Mouse (Mus musculus) forebrain, embryonic 13.5 days (tissue): ENCODE data around the gene Atg16l2. TPM values are rescaled to one million over a fixed set of nuclear protein-coding genes. Genes with fewer than 3 reads are reported as not detected.

Experiments used
- ATAC-seq: fragments of 200-750 bp; cut with Nextera tagmentation; 2 replicates; pipeline ENCODE4 v1.8.0; 2017
- H3K27ac ChIP-seq: fragments of 300-500 bp; sonication (generic); 2 replicates; pipeline ENCODE4 v1.5.1; 2015; ENCODE audit warnings: inconsistent platforms, mild to moderate bottlenecking, moderate library complexity
- H3K27me3 ChIP-seq: fragments of 300-500 bp; sonication (generic); 2 replicates; pipeline ENCODE4 v1.6.1; 2015; ENCODE audit warnings: mild to moderate bottlenecking, inconsistent platforms
- H3K36me3 ChIP-seq: fragments of 300-500 bp; sonication (generic); 2 replicates; pipeline ENCODE4 v1.6.1; 2015; ENCODE audit warnings: mild to moderate bottlenecking, inconsistent platforms; ENCODE audit not compliant: poor library complexity, severe bottlenecking
- H3K4me1 ChIP-seq: fragments of 300-500 bp; sonication (generic); 2 replicates; pipeline ENCODE4 v1.6.1; 2015; ENCODE audit warnings: inconsistent platforms
- H3K4me2 ChIP-seq: fragments of 300-500 bp; sonication (generic); 2 replicates; pipeline ENCODE4 v1.6.1; 2015; ENCODE audit warnings: inconsistent platforms, mild to moderate bottlenecking, moderate library complexity
- H3K4me3 ChIP-seq: fragments of 300-500 bp; sonication (generic); 2 replicates; pipeline ENCODE4 v1.5.1; 2015; ENCODE audit warnings: mild to moderate bottlenecking, inconsistent platforms
- H3K9ac ChIP-seq: fragments of 300-500 bp; sonication (generic); 2 replicates; pipeline ENCODE4 v1.6.1; 2015; ENCODE audit warnings: mild to moderate bottlenecking, inconsistent platforms
- H3K9me3 ChIP-seq: fragments of 300-500 bp; sonication (generic); replicated peaks from 2 replicates; pipeline ENCODE4 v1.6.1; 2016; ENCODE audit warnings: inconsistent platforms
- WGBS: fragments of 180-500 bp; shearing (Covaris S2); methylation state at CpG from one replicate; pipeline ENCODE4 v1.1.7; 2015; 5-methylcytosine and 5-hydroxymethylcytosine counted together
- polyA plus RNA-seq: library from polyadenylated mRNA; unstranded; fragments of >200 nt; fragmentation: Nextera tagmentation; extraction: Ambion mirVana; gene quantifications from 2 replicates; pipeline ENCODE4 v1.2.1, GENCODE M21; 2015

The Atg16l2 gene
- polyA plus RNA-seq, 1 experiment from 2014 or later: 14.4 TPM

GRCm38 (mm10) chr7:101319796-101320195 lies 17.7 kb upstream of the Atg16l2 start:
- no peak for ATAC-seq
- Histone ChIP-seq H3K27ac (no peak overlapping the region), H3K27me3 (peaks cover 38% of the 10 kb centered on the region), H3K4me2 (no peak overlapping the region), H3K4me1 (peaks cover 6% of the 10 kb centered on the region), H3K4me3 (no peak overlapping the region), H3K9ac (no peak overlapping the region), H3K36me3 (no peaks in the 10 kb centered on the region), H3K9me3 (no peaks in the 10 kb centered on the region)
- WGBS: 77% methylated on average over 1 of the region's 1 CpGs

- H3K4me2 ChIP-seq: no peak overlapping the region
- peaks cover 6% of the 10 kb centered on the region for H3K4me1 ChIP-seq
- ATAC-seq: no peak
- no peak overlapping the region for H3K9ac ChIP-seq
- WGBS: 70% methylated on average over 4 of the region's 4 CpGs
- no peak overlapping the region for H3K27ac ChIP-seq
- no peaks in the 10 kb centered on the region for H3K36me3 ChIP-seq
- H3K4me3 ChIP-seq: no peak overlapping the region
- peaks cover 38% of the 10 kb centered on the region for H3K27me3 ChIP-seq
- no peaks in the 10 kb centered on the region for H3K9me3 ChIP-seq
These were observed 16.8 kb upstream of the Atg16l2 start for GRCm38 (mm10) chr7:101318848-101319247.

GRCm38 (mm10) chr7:101317014-101317413 lies 15.0 kb upstream of the Atg16l2 start, which contains the start of gene Stard10:
TSS of gene Stard10 (plus strand) at chr7:101317086.
- peaks cover 31% of the 10 kb centered on the region for H3K27me3 ChIP-seq
- H3K9ac ChIP-seq: no peak within 1 kb of the TSS
- H3K4me2 ChIP-seq: no peak within 1 kb of the TSS
- H3K4me1 ChIP-seq: peaks cover 6% of the 10 kb centered on the region
- no peak for ATAC-seq
- 90% methylated on average over 3 of the region's 3 CpGs for WGBS
- no peaks in the 10 kb centered on the region for H3K9me3 ChIP-seq
- no peak within 1 kb of the TSS for H3K4me3 ChIP-seq
- no peaks in the 10 kb centered on the region for H3K36me3 ChIP-seq
- H3K27ac ChIP-seq: no peak within 1 kb of the TSS

GRCm38 (mm10) chr7:101316591-101317001 lies 14.5 kb upstream of the Atg16l2 start:
- H3K9me3 ChIP-seq: no peaks in the 10 kb centered on the region
- H3K27ac ChIP-seq: no peak overlapping the region
- H3K4me3 ChIP-seq: no peak overlapping the region
- H3K36me3 ChIP-seq: no peaks in the 10 kb centered on the region
- ATAC-seq: no peak
- peaks cover 3% of the 10 kb centered on the region for H3K4me1 ChIP-seq
- no peak overlapping the region for H3K4me2 ChIP-seq
- no peak overlapping the region for H3K9ac ChIP-seq
- peaks cover 27% of the 10 kb centered on the region for H3K27me3 ChIP-seq
- 73% methylated on average over 6 of the region's 6 CpGs for WGBS

- ATAC-seq: no peak
- no peak overlapping the region for H3K9ac ChIP-seq
- no peak overlapping the region for H3K4me3 ChIP-seq
These were observed 13.6 kb upstream of the Atg16l2 start for GRCm38 (mm10) chr7:101315699-101316098.

GRCm38 (mm10) chr7:101314396-101314795 lies 12.3 kb upstream of the Atg16l2 start:
- ATAC-seq: no peak
- WGBS: 62% methylated on average over 5 of the region's 5 CpGs
- no peaks in the 10 kb centered on the region for H3K9me3 ChIP-seq
- no peaks in the 10 kb centered on the region; the same call in 1 of the 2 replicates for H3K4me1 ChIP-seq
- no peak overlapping the region for H3K27ac ChIP-seq
- no peak overlapping the region for H3K4me3 ChIP-seq
- no peak overlapping the region for H3K9ac ChIP-seq
- H3K36me3 ChIP-seq: no peaks in the 10 kb centered on the region
- no peak overlapping the region for H3K4me2 ChIP-seq
- H3K27me3 ChIP-seq: peaks cover 12% of the 10 kb centered on the region

More at GRCm38 (mm10) chr7:101315699-101316098, 13.6 kb upstream of the Atg16l2 start:
- Histone ChIP-seq H3K27ac (no peak overlapping the region), H3K27me3 (peaks cover 23% of the 10 kb centered on the region), H3K36me3 (no peaks in the 10 kb centered on the region), H3K4me1 (no peaks in the 10 kb centered on the region; the same call in 1 of the 2 replicates), H3K4me2 (no peak overlapping the region), H3K9me3 (no peaks in the 10 kb centered on the region)

DNA sequence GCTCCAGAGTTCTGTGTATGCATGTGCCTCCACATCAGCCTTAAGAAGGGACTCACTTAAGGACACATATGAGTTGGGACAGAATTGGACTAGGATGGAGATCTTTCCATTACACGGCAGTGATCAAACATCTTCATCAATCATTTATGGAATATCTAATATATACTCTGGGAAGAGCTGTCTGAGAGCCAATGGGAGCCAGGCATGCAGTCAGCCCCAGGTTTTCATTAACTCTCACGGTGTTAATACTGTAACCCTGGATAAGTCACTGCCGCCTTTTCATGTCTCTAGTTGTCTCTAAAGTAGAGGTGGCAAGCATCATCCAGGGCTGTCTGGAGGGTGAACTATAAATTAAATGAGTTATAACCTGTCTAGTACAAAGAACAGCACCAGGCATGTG lies 11.0 kb upstream of the Atg16l2 start:
- Histone ChIP-seq H3K9ac (no peak overlapping the region), H3K27ac (no peak overlapping the region), H3K4me1 (no peaks in the 10 kb centered on the region; the same call in 1 of the 2 replicates), H3K36me3 (no peaks in the 10 kb centered on the region), H3K9me3 (no peaks in the 10 kb centered on the region), H3K4me3 (no peak overlapping the region), H3K4me2 (no peak overlapping the region), H3K27me3 (0 out of 2 replicates have a peak, but pooled peaks cover 3% of the 10 kb centered on the region)
- no peak for ATAC-seq
- WGBS: 80% methylated on average over 3 of the region's 3 CpGs

DNA sequence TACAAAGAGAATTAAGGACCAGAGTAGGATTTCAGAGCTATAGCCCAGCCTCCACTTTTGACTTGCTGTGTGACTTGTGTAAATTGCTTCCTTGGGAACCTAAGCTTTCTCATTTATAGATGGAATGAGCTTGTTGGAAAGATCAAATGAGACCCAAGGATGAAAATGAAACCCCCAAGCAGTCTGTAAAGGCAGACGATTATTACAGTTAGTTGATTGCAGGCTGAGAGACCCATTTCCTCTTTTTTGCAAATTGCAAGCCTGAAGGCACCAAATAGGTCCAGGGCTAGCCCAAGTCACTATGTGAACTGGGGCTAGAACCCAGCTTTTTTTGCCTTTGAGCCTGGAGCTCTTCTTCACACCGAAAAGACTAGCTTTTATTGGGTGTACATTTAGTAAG lies 9.0 kb upstream of the Atg16l2 start:
- 30% methylated on average over 2 of the region's 2 CpGs for WGBS
- Histone ChIP-seq H3K4me2 (peak overlapping the region; percentile 63), H3K9ac (no peak overlapping the region), H3K4me1 (no peaks in the 10 kb centered on the region; the same call in 1 of the 2 replicates), H3K4me3 (peak overlapping the region; percentile 66), H3K36me3 (no peaks in the 10 kb centered on the region), H3K9me3 (no peaks in the 10 kb centered on the region), H3K27me3 (no peaks in the 10 kb centered on the region), H3K27ac (peak overlapping the region; percentile 31; the same call in 1 of the 2 replicates)
- no peak for ATAC-seq

DNA sequence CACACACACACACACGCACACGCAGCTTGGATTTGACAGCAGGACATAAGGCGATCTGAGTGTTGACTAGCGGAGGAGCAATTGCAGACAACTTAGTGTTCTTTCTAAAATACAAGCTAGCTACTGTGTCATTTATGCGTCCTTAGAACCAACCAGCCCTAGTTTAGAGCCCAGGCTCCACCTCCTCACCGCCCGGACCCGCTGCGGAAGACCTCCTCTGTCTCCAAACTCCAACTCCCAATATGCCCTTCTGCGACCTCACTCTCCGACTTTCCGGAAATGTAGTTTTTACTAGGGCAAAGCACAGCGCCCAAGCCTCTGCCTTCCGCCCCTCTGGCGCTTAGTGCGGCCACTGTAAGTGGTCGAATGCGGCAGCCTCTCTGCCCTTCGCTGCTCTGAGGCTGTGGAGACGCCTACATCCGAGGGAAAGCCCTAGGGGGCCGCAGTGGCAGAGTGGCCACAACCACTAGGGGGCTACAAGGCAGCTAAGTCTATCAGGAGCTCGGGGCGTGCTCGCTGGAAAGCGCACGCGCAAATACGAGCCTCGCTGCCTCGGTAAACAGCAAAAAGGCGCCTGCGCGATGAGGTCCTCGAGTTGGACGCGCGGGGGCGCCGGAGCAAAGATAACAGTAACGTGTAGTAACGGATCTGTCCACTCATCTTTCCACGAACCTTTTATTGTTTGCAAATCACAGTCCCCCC lies 8.4 kb upstream of the Atg16l2 start:
- Histone ChIP-seq H3K9me3 (no peaks in the 10 kb centered on the region), H3K27ac (peak overlapping the region; percentile 73), H3K36me3 (no peaks in the 10 kb centered on the region), H3K27me3 (no peaks in the 10 kb centered on the region), H3K4me3 (peak overlapping the region; percentile 66), H3K4me2 (peak overlapping the region; percentile 63), H3K9ac (peak overlapping the region; percentile 76), H3K4me1 (no peaks in the 10 kb centered on the region; the same call in 1 of the 2 replicates)
- ATAC-seq: peak; percentile 96
- WGBS: under 1% methylated on average over 43 of the region's 43 CpGs

GRCm38 (mm10) chr7:101309985-101310326 lies 7.9 kb upstream of the Atg16l2 start:
- H3K27ac ChIP-seq: no peak overlapping the region
- ATAC-seq: no peak; the same call in 1 of the 2 replicates
- WGBS: 34% methylated on average over 5 of the region's 5 CpGs

DNA sequence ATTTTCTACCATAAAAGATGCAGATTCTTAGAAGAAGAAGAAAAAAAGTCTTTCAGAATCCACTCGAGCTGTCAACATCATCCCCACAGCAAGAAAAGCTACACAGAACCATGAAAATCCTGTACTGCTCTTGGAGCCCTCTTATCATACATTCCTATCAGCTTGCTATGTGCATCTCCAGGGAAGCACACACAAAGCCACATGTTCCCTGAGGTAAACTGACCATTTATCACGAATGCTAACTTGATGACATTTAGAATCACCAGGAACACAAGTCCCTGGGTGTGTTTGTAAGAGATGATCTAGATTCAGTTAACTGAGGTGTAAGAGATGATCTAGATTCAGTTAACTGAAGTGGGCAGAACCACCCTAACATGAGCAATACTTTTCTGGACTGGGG lies 4.8 kb upstream of the Atg16l2 start:
- H3K4me3 ChIP-seq: no peak overlapping the region
- no peak overlapping the region for H3K9ac ChIP-seq
- peaks cover 8% of the 10 kb centered on the region for H3K4me1 ChIP-seq
- no peaks in the 10 kb centered on the region for H3K9me3 ChIP-seq
- no peaks in the 10 kb centered on the region for H3K36me3 ChIP-seq
- ATAC-seq: no peak
- 0 out of 2 replicates have a peak, but pooled peaks cover 6% of the 10 kb centered on the region for H3K27me3 ChIP-seq
- no peak overlapping the region for H3K27ac ChIP-seq
- WGBS: 64% methylated on average over 2 of the region's 2 CpGs
- no peak overlapping the region for H3K4me2 ChIP-seq

More at GRCm38 (mm10) chr7:101309985-101310326, 7.9 kb upstream of the Atg16l2 start:
- H3K9me3 ChIP-seq: no peaks in the 10 kb centered on the region
- no peaks in the 10 kb centered on the region; the same call in 1 of the 2 replicates for H3K4me1 ChIP-seq
- peak overlapping the region; percentile 63 for H3K4me2 ChIP-seq
- H3K4me3 ChIP-seq: peak overlapping the region; percentile 66
- H3K9ac ChIP-seq: peak overlapping the region; percentile 76; the same call in 1 of the 2 replicates
- no peaks in the 10 kb centered on the region for H3K36me3 ChIP-seq
- H3K27me3 ChIP-seq: 0 out of 2 replicates have a peak, but pooled peaks cover 3% of the 10 kb centered on the region

DNA sequence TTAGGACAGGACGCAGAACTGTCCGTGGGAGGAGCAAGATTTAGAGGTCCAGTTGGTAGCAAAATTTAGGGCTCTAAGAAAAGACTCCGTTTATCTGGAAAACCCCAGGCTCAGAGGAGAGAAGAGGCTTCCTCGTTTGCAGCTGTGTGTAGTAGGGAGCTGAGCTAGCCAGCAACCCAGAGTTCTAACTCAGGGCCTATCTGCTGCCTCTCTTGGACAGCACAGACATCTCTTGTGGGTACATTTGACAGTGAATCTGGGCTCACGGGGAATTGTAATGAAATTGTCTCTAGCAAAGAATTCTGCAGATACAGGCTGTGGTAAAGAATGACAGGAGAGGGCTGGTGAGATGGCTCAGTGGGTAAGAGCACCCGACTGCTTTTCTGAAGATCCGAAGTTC lies 640 bp upstream of the Atg16l2 start:
- Histone ChIP-seq H3K27ac (0 out of 2 replicates have a peak overlapping the region, but pooled peaks have one; percentile 41), H3K9ac (peak overlapping the region; percentile 77), H3K9me3 (no peaks in the 10 kb centered on the region)

More for the DNA sequence above, 640 bp upstream of the Atg16l2 start:
- Histone ChIP-seq H3K27me3 (peaks cover 28% of the 10 kb centered on the region), H3K36me3 (no peaks in the 10 kb centered on the region), H3K4me3 (peak overlapping the region; percentile 70), H3K4me1 (peaks cover 18% of the 10 kb centered on the region), H3K4me2 (peak overlapping the region; percentile 92)
- ATAC-seq: no peak
- WGBS: 22% methylated on average over 7 of the region's 7 CpGs
